Mouse (Mus musculus) testis, adult 2 months (tissue): ENCODE results near the gene Phactr2.

Source experiments
- CTCF ChIP-seq: fragments of 200-500 bp; IDR thresholded peaks from 2 replicates; pipeline ENCODE4 v1.5.1; 2012; ENCODE audit warnings: low read depth, mild to moderate bottlenecking, inconsistent platforms, low read length, moderate library complexity; ENCODE audit not compliant: control insufficient read depth, insufficient read depth, insufficient replicate concordance
- POLR2A ChIP-seq: fragments of 200-500 bp; IDR thresholded peaks from 2 replicates; pipeline ENCODE4 v1.6.1; 2012; ENCODE audit warnings: low read depth, mild to moderate bottlenecking, inconsistent platforms, low read length, moderate library complexity; ENCODE audit not compliant: control insufficient read depth

- TF ChIP-seq POLR2A = no peak
- TF ChIP-seq CTCF = no peak
Observed at GRCm38 (mm10) chr10:13448283-13449045, 25.7 kb downstream of the Phactr2 start.
